Mouse (Mus musculus): ENCODE results near the gene Ddx23.

DNA sequence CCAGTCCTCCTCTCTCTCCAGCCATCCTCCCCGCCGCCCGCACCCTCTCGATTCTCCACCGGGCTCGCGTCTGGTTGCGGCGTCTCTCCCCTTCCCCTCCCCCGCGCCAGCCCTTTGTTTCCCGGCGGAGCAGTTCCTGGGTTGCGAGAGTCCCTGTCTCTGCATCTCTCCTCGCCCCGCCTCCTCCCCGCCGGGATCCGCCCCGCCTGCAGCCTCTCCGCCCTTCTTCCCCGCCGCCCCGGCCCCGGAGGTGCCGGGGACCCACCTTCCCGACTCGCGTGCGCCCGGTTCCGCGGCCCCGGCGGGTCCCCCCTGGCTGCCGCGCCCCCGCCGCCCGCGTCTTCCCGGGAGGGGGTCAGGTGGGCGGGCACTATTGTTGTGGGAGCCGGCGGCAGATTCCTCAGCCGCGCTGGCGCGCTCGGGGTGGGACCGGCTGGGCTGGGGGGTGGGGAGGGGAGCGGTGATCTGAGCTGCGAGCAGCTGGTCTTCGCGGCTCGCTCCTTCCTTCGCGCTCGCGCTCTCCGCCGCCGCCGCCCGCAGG, 28.1 kb downstream of the Ddx23 start:
- TF ChIP-seq CTCF (IDR thresholded peaks at IDR 0.05; ENCODE audit: low read depth) = no peak
- no peak for TF ChIP-seq EP300 (optimal IDR thresholded peaks at IDR 0.05)
